Mouse (Mus musculus) layer of hippocampus, adult 8-10 months (tissue): Measurements from ENCODE around the gene Fry. TPM values are rescaled to one million over a fixed set of nuclear protein-coding genes. Genes with fewer than 3 reads are reported as not detected.

Experiments
- DNase-seq, 2 experiments: peaks; one replicate each; pipeline ENCODE4 v3.0.0; 2022; ENCODE audit warnings: low spot score in 2 of 2
- total RNA-seq, 4 experiments: library from RNA; stranded (reverse); gene quantifications; 2 replicates each; pipeline ENCODE4 v1.2.4; 2022

The Fry gene
- total RNA-seq, 4 experiments from 2014 or later, result 173 to 253 (median 207) TPM

DNA sequence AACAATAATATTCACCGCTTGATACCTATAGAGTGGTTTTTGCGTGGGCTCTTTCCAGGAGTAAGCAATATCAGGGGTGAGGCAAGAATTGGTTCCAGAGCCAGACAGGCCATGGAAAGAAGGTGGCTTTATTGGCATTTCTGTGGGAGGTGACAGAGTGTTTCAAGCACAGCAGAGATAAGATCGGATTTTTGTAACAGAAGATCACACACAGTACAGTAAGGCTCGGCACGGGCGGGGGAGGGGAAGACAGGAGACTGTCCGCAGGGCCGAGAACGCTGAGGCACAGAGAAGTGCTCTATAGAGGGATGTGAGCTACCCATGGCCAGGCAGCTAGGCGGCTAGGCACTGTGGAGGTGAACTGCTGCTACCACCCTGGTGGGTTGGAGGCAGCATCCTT, 53.1 kb downstream of the Fry start:
- no peak for DNase-seq

DNA sequence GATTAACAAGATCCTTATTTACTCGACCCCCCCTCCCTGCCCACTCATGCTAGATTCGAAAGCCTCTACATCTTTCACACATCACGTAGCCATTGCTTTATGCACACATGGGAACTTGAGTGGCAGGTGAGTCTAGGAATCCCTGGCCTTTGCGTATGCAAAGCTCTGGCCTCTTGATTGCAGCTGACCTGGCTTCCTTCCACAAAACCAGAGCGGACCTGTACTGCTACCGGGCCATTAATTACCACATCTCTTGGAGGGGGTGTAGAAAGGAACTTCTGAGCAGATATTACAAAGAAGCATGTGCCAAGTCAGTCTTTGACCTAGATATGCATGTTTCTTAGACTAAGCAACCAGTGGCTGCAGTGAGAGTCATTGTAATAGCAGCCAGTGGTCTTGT, 55.4 kb downstream of the Fry start:
- DNase-seq, result no peak

DNA sequence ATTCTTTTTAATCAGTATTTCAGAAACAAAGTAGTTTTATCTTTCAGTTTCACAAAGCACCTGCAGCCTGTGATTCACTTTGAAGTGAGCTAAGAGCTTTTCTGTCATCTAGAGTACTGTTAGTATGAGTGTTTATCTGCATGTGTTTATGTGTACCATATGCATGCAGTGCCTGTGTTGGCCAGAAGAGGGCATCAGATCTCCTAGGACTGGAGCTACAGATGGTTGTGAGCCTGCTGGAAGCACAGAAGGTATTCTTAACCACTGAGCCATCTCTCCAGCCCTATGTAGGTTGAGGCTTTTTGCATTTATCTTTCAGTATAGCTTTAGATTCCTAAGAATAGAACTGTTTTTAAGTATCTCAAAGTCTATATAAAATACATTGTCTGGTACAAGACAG, 56.5 kb downstream of the Fry start:
- no peak for DNase-seq

DNA sequence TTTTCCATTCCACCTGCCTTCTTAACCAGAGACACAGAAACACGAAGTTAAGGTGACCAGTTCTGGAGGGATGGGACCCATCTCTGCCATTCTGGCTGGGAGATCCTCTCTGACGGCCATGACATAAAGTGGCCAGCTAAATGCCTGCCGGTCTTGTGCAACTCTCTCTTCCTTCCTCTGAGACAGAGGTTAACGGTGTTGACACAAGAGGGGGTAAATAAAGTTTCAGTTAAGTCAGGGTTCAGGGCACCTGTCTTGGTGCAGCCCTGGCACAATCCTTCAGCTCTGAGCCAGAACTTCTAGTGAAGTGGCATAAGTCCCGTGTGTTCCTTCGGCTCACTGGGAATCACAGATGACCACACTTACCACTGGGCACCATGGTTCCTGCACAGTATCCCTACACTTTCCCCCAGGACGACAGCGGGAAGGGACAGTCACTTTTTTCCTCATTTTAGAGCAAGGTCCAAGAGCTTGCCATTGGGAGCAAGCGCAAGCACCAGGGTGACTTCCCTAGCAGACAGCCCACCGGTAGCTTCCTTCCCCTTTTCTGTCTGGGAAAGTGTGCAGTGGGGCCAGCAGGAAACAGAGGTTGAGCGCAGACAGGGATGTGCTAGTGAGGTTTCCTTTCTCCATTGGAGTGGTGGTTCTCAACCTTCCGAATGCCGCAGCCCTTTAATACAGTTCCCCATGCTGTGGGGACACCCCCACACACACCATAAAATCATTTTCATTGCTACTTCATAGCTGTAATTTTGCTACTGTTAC, 58.0 kb downstream of the Fry start:
- no peak for DNase-seq

DNA sequence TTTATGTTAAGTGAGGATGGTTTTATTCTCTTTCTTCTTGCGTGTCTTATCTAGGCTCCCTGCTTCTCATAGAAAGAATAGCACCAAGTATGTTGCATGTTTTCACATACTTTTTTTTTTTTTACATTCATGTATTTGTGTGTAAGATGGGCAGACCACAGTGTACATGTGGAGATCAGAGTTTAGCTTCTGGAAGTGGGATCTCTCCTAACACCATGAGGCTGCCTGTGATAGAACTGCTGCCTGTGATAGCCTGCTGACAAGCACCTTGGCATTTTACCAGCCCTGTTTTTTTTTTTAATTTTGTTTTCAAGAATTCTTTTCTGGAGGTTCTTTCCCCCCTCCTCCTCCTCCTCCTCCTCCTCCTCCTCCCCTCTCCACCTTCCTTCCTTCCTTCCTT, 59.3 kb downstream of the Fry start:
- DNase-seq, result no peak

DNA sequence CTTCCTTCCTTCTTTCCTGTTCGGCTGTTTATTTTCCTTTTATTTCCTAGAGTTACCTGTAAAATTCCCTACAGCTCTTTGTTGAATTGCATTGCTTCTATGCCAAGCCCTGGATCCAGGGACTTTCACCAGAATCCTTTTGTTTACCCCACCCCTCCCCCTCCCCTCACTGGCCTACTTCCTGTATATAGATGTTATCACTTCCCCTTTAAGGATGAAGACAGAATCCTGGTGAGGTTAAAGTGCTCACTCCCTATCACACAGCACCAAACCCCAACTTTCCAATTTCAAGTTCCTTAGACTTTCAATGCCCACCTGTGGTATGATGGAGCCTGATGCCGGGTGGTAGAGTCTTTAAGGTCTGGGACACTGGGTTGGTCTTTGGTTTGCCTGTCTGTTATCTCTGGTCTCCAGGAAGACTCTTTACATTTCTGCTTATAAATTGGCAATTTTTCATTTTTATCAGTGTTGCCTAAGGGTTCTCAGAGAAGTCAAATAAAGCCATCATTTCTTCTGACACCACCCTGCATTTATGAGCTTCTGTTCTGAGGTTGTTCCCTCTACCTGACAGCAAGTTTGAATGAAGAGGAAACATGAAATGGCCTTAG, 59.9 kb downstream of the Fry start:
- no peak for DNase-seq

DNA sequence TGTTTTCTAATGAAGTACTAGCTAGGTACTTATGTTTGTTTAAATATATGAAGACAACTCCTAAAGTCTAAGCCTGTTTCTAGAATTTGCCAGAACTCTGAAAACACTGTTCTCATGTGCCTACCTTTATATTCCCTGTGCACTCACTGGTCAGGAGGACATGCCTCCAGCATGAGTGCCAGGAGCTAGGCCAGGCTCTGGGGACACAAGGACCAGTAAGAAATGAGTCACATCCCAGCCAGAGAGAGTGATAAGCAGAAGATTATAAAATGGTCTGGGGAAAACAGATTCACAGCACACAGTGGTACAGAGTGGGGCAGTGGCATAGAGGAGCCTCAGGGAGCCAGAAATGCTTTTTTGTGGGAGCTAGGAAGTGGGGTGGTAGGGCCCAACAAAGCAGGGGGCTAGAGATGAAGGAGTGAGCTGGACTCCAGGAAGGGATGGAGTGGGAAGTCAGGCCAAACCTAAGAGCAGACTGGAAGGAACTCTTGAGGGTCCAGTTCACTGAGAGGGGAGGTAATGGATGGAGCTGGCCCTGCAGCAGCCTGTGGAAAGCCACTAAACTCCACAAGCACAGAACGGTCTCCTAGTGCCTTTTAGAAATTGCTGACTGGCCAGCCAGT, 62.7 kb downstream of the Fry start:
- DNase-seq, result no peak

DNA sequence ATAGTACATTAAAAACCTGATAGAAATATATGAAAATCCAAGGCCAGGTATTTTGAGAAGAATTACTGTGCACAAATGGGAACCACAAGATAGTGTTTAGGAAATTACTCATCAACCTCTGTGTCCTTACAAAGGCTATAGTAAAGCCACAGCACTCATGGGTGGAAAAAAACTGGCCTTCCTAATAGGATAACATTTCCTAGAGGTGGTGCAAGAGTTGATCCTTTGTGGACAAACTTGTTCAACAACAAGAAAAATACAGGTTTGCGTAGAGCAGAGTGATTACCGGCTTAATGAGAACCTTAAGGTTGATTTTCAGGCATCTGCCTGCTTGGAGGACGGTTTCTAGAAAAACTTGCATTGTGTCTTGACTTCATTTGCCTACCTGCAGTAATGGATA, 66.5 kb downstream of the Fry start:
- DNase-seq, result no peak

DNA sequence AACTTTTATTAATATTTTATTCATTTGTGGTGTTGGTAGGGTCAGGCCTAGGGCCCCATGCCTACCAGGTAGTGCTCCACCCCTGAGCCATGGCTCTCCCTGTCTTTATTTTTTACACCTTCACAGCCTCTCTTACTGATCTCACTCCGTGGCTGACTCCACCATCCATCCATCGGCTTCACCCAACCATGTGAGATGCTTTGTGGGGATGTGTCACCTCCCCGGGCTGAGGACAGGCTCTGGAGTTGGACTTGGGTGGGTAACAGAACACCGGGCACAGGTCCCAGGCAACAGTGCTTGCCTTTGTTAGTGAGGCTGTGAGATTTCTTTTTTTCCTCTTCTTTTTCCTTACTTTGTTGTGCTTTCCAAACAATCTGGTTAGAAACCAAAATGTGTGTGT, 67.7 kb downstream of the Fry start:
- DNase-seq, result no peak

DNA sequence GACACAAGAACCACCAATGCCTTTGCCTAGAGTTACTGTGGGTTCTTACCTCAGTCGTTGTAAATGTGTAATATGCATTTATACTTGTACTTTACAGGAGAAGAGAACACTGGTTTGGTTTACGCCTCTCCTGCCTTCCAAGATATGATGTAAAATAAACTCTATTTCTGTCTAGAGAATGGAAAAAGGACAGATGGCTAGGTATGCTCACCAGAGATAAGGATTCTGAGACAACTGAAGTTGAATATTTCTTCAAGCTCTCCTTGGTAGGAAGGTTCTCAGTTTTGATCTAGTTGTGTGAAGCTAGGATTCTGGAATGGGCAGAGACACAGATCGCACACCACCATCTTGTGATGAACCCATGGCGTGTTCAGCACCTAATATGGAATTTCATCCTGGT, 68.2 kb downstream of the Fry start:
- DNase-seq, result no peak

DNA sequence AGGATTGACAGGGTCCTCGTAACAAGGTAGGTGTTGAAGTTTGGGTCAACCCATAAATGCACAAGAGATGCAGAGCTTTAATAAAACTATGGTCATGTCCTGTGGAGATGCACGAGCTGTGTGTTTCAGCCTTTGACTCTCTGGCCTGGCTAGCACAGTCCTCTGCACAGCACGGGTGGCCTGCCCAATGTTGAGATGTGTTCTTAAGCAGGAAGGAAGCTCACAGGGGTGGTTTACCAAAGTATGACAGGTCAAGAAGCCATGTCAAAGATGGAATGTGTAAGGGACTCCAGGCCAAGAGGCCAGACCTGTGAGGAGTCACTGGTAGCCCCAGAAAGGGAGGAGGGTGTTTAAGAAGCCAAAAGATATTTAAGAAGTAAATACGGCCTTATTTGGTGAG, 69.6 kb downstream of the Fry start:
- no peak for DNase-seq

DNA sequence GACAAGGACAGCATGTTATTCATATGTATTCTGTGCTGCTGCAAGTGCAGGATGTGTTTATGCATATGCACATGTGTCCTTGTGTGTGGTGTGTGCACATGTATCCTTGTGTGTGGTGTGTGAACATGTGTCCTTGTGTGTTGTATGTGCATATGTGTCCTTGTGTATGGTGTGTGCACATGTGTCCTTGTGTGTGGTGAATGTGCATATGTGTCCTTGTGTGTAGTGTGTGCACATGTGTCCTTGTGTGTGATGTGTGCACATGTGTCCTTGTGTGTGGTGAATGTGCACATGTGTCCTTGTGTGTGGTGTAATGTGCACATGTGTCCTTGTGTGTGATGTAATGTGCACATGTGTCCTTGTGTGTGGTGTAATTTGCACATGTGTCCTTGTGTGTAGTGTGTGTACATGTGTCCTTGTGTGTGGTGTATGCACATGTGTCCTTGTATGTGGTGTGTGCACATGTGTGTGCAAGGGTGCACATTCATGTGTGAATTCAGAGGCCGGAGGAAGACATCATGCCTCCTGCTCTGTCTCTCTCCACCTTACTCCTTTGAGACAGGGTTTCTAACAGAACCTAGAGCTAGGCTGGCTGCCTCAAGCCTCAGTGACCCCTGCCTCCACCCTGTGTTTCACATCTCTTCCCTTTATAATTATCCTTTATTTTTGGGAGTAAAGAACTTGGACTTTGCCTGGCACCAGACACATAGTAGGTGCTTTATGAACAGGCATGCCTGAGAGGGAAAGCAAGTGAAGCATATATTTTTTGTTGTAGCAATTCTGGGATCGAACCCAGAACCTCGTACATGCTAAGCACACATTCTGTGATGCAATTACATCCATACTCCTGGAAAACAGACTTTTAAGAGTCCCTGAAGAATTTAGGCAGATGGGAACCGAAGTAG, 72.3 kb downstream of the Fry start:
- no peak for DNase-seq

DNA sequence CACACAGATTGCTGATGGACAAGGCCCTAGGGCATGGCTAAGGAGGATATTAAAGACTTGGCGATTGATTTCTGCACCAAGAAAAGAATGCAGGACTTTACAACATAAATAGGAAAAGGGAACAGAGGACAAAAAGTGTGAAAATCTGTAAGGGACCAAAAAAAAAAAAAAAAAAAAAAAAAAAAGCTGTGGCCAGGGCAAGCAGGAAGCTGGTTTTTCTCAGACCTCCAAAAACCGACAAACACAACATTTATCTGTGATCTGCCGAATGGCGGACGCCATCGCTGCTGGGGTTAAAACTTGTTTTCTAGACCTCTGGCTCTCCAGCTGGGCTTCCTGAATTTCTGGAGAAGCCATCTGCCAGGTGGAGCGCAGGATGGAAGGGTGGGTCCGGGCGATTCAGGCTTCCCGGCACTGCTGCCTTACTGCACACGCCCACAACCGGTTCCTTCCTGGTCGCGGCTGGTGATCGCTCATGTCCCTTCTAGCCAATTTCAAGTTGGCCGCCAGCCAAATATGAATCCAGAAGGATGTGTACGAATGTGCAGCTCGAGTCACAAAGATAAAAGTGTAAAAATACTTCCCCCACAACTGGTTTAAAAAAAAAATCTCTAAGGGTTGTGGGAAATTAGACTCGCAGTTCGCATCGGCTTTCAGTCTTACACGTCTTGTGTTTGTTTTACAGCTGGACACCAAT, 77.2 kb downstream of the Fry start:
- peak; percentile 61 to 63 for DNase-seq

DNA sequence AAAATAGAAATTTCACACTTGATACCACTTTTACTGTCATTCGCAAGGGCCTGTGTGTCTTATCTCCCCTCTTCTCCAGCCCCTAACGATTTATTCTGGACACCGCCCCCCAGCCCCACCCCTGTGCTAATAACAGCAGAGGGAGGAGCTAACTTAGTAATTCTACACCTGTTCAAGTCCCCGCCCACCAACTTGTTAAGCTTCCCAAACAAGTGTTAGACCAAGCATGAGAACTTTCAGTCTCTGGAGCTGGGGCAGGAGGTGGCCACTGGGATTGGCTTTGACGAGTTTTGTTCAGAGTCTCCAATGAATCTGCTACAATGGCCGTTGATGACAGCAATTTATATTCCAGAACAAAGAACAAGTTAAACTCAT, 77.8 kb downstream of the Fry start:
- no peak for DNase-seq

DNA sequence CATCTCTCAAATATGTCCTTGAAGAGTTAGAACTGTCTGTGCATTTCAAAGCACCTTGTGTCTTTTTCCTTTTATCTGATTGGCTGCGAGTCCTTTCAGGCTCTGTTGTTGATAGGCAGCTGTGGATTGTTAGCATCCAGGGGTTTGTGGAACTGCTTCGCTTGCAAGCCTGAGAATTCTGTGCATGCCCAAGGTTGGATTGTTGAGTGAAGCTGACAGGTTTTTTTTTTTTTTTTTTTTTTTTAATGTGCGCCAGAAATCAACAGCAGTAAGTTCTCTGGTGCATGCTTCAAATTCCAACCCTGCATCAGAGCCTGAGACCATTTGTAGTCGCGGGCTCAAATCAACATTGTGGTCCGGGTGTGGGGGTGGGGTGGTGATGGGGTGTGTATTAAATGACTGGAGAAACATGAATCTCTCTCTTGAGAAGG, 78.5 kb downstream of the Fry start:
- no peak for DNase-seq

DNA sequence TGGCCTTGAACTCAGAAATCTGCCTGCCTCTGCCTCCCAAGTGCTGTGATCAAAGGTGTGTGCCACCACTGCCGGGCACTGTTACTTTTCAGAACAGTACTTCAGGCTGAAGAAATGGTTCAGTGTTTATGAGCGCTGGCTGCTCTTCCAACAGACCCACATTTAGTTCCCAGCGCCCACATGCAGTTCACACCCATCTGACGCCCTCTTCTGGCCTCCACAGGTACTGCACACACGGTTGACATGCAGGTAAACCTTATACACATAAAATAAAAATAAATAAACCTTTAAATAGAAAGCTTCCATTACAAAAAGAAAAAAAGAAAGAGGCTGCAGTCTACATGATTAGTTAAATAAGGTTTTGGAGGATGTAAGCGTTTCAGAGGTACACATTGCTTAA, 88.3 kb downstream of the Fry start:
- DNase-seq, result no peak

DNA sequence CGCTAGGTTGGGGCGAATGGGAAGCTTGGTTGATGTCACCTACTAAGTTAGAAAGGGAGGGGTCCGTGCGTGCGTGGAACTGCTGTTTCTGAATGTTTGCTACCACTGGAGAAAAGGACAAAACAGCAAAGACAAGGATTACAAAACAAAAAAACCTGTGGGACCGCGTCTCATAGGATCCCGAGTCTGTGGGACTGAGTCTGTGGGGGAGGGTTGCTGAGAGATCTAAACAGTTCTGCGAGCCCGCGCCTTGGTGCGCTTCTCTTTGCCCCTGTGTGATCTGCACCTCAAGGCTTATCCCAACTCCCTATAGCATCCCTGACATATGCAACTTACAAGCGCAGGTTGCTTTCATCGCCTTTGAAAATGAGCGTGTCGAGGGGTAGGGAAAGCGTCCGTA, 89.2 kb downstream of the Fry start:
- DNase-seq, result no peak

DNA sequence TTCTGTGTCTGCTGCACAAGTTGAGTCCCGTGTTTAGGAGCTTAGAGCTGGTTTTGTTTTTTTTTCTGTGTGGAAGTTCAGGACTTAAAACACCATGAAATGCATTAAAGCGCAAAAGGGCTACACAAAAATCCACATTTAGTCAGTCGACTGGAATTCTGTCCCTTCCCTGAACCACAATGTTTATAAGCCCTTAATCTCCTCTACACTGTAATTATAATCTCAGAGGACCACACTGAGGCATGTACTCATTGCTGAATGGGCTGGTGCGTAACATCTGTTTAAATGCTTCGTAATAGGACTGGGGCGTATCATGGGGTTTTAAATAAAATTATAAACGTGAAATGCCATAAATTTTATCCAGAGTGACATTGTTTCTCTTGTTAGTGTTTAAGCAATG, 89.6 kb downstream of the Fry start:
- no peak for DNase-seq

DNA sequence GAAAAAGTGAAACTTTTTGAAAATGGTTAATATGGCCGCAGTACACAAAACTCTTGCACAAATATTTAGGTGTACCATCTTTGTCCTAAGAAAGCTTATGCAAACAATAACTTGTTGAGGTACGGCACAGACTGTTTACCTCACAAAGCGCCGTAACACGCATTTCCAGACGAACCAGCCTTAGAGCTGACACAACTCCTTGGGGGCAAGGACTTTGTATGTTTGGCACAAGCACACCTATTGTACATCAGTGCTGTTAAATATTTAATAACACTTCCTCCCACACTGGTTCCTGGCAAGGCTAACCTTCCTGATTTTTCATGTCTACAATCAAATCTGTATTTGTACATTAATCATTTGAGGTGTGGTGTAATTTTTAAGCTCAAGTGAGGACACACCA, 95.6 kb downstream of the Fry start:
- DNase-seq, result no peak

DNA sequence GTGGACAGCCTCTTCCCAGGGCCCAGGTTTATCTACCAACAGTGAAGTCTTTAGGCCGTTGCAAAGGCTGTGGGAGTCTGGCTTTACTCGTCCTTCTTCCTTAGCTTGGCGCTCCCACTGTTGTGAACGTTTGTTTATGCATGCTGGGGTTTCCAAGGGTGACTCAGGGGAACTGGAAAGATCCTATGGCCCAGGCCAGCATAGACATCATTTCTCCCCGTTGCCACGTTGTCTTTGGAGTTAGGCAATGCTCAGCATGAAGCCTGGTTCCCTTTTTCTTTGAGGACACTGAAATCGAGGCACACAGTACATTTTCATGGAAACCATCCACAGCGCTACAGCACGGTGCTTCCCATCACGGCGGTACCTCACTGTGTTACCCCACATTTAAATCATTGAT, 97.6 kb downstream of the Fry start:
- DNase-seq, result no peak

DNA sequence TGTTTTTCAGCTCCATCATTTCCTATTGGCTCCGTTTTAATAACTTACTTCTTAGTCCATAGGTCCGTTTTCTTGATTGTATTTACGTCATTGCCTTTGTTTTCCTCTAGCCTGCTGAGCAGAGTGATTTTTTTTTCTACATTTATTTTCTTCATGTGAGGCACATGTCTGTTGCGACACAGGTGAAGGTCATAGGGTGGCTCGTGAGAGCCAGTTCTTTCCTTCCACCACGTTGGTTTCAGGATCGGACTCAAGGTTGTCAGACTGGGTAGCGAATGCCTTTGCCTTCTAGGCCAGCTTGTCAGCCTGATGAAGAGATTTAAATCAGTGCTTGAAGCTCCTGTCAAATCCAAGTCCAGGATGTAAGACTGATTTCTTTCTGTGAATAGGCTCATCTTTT, 101.0 kb downstream of the Fry start:
- DNase-seq, result no peak
